Mouse (Mus musculus) gastrocnemius, postnatal 14 days (tissue): ENCODE measurements around the gene Med17. TPM values are rescaled to one million over a fixed set of nuclear protein-coding genes. Genes with fewer than 3 reads are reported as not detected.

Source experiments
- DNase-seq: peaks from one replicate; pipeline ENCODE4 v3.0.0; 2021; ENCODE audit warnings: mixed read lengths
- intact Hi-C: fragments of 180-260 bp; cut with DNase I; formaldehyde crosslinking; loops from one replicate; pipeline ENCODE4 v1.15.1; 2025; ENCODE audit warnings: low total_unique reads
- microRNA-seq, 2 experiments: library from miRNA; unstranded; fragments of <30 nt; microRNA quantifications; one replicate each; pipeline ENCODE4 v1.2.0; 2021
- total RNA-seq, 2 experiments: library from RNA; stranded (reverse); gene quantifications; 2 replicates each; pipeline ENCODE4 v1.2.3; 2021

The Med17 gene
- total RNA-seq, 2 experiments from 2014 or later = 11.0 to 12.2 TPM

- DNase-seq = no peak
- intact Hi-C loops = no loop called here
Observed at GRCm38 (mm10) chr9:15240006-15240405, 39.7 kb downstream of the Med17 start.

- intact Hi-C loops = no loop called here
- peak; percentile 33 for DNase-seq
Observed at GRCm38 (mm10) chr9:15239042-15239925, 40.4 kb downstream of the Med17 start, which contains the start of gene Vstm5. Gene Vstm5 (plus strand): TSS chr9:15239045.

DNA sequence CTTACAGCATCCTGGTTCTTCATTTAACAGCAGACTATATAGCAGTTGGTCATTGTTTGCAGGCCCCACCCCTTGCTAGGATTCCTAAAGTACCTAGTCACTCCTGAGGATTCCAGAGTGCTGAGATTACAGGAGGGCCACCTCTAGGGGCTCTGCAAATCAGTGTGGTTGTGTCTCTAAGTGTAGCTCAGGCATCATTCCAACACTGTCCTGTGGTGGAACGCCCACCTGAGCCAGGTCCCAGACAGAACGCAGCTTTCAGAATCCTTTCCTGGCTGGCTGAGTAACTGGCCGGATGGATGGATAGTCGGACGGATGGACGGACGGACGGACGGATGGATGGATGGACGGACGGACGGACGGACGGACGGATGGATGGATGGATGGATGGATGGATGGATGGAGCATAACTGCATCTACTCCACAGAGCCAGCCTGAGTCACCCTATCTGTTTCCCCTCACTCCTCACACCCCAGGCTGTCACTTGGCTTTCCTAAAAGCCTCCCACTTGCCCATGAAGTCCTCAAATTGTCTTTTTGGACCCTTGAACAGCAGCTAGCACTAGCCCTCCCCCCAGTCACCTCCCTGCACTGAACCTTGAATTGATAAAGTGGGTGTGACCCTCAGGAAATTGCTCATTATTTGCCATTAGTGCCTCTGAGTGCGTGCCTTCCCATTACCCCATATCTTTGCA, 41.3 kb downstream of the Med17 start:
- intact Hi-C loops = no loop called here
- DNase-seq = no peak

DNA sequence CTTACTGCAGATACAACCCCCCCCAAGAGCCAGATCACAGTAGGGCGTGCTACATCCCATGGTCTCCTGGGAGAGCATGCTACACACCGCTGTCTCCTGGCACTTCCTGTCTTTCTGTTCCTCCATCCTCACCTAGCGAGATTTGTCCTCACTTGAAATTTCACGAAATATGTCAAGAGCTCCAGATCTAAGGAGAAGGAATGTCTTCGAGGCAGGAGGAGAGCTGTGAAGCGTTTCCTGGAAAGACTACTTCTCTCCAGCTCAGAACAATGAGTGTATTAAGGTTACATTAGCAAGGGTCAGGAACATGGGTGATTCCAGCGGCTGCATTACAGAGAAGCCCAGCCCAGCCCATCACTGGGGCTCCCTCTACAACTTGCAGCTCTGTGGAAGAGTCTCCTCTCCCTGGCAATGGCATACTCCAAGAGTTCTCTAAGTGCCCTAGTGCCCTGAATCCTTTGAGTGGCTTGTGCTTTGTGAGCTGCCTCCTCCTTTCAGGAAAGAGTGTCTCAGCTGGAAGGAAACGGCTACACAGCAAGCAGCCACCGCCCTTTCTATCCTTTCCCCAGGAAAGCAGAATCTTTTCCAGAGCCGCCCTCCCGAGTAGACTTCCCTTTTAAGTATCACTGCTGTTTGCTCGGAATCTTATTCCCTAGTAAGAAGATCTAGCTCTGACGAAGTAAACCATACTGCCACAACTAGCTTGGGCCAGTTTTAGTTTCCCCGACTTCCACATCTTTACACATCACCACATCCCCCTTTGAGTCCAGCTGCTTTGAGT, 42.0 kb downstream of the Med17 start:
- DNase-seq = no peak
- intact Hi-C loops = no loop called here

DNA sequence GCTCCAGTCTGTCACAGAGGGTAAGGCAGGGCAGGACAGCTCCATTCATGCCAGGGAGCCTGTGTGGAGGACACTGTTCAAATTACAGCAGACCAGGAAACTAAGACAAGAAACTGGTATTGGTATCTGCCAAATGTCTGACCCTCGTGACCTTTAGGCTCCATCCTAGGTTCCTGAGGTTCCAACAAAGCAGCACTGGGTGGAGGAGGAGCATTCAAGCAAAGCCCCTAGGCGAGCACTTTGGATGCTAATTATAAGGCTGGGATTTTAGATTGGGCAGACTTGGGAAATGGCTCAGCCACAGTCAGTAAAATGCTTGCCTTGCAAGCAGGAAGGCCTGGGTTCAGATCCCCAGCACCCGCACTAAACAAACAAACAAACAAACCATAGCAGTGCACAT, 43.7 kb downstream of the Med17 start:
- DNase-seq = no peak

GRCm38 (mm10) chr9:15233604-15234003, 46.1 kb downstream of the Med17 start:
- DNase-seq = no peak
- intact Hi-C loops = no loop called here

More for the DNA sequence above, 43.7 kb downstream of the Med17 start:
- intact Hi-C loops = no loop called here

DNA sequence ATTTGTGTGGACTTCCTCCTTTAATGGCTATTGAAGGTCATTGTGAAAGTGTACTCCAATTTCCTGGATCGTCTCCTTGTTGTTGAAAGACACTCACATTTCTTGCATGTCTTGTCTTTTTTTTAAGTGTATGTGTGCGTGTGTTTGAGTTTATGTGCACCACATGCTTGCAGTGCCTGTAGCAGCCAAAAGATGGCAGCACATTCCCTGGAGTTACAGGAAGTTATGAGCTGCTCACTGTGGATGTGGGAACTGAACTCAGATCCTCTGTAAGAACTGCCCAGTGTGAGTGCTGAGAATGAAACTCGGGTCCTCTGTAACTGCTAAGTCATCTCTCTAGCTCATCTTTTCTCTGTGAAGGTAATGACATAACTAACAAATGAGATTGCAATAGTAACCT, 47.3 kb downstream of the Med17 start:
- intact Hi-C loops = no loop called here
- no peak for DNase-seq

DNA sequence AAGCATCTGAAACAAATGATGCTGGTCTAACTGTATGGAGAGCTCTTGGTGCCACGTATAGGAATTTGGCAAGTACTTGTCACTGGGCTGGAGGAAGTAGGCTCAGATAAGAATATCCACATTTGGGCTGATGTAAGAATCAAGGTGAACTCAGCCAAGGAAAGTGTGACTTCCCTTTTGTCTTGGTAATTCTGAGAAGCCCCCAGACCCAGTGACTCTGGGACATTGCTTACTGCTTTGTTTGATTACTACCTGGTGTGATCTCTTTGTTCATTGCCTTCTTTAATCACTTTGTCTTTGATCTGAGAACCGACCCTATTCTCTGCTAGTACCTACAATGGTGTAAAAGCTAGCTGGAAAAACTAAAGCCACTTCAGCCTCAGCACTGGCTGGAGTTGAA, 54.8 kb downstream of the Med17 start:
- intact Hi-C loops = no loop called here

DNA sequence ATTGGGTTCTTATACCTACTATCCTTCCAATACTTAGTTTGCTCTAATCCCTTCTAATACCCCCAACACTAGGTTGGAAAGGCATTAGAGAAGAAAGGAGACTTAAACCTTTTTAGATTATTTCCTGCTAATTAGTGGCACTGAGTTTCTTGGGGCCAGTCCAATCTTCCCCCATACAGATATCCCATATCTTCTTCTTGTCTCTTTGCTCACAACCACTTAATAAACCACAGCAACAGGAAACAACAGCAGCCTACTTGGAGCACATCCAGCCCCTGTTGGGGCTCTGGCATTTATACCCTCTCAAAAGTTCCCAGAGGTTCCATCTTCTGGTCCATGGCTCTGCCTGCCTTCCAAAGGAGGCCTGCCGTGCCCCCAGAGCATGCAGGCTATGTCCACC, 66.0 kb downstream of the Med17 start:
- DNase-seq = no peak
- intact Hi-C loops = no loop called here

More for the DNA sequence above, 54.8 kb downstream of the Med17 start:
- no peak for DNase-seq

- no peak for DNase-seq
- intact Hi-C loops = no loop called here
Observed at GRCm38 (mm10) chr9:15211876-15212275, 67.9 kb downstream of the Med17 start.

Small RNA genes within 50 kb of the gene (microRNA-seq; reads per million reads assigned to microRNA genes)
- 0 reads per million in 2 experiments for gene Gm49349
- 0 reads per million in 2 experiments for gene mmu-mir-7650

Other genes with a start within 250 kb of the Med17 start
- 10 to 100 TPM; 18.6 to 43.0 TPM for gene Panx1, start 234.5 kb downstream of the Med17 start, total RNA-seq
- gene Hephl1, start 167.8 kb downstream of the Med17 start, total RNA-seq = under 1 TPM; 0.51 to 0.70 TPM
- gene Vstm5, start 40.9 kb downstream of the Med17 start, total RNA-seq = under 1 TPM; 0.14 to 0.27 TPM
- gene Taf1d, start 26.3 kb upstream of the Med17 start, total RNA-seq = 10 to 100 TPM; 48.3 to 55.4 TPM
- gene 4931406C07Rik, start 26.5 kb upstream of the Med17 start, total RNA-seq = 1 to 10 TPM; 5.9 to 6.7 TPM
- gene Cep295, start 77.9 kb upstream of the Med17 start, total RNA-seq = 1 to 10 TPM; 7.4 TPM
- 10 to 100 TPM; 12.9 to 16.9 TPM for gene Smco4, start 213.5 kb upstream of the Med17 start, total RNA-seq